Mouse (Mus musculus): ENCODE measurements around the gene Sfxn3. TPM values are rescaled to one million over a fixed set of nuclear protein-coding genes. Genes with fewer than 3 reads are reported as not detected.
A peak's percentile ranks its signal among the peaks of the same experiment; 100 is the strongest.

Sfxn3 gene
- 3.6 and 5.0 TPM in 2 replicates for total RNA-seq (2012; rRNA removed)
- 10 to 100 TPM in 1 of 2 experiments, not detected in 1; 10.6 TPM for polyA plus RNA-seq (2012; ENCODE audit: insufficient read depth in 1 of 2, insufficient read length in 2 of 2, low read depth in 1 of 2, low replicate concordance in 2 of 2, missing spikeins in 1 of 2)

- Histone ChIP-seq H3K79me2 (ENCODE audit: control insufficient read depth, insufficient read depth, low read length, poor library complexity) (no peaks in the 10 kb centered on the region), H3K9ac (ENCODE audit: control insufficient read depth, low read depth, low read length, poor library complexity, severe bottlenecking) (peak within 1 kb of the TSS; percentile 71), H3K36me3 (ENCODE audit: control insufficient read depth in 1 of 2, insufficient read depth in 2 of 2, low read length in 2 of 2) (peaks cover 0 to 5% of the 10 kb centered on the region in 2 experiments; a peak in 1 of 4 replicates), H3K4me3 (ENCODE audit: control insufficient read depth in 1 of 2, insufficient read depth in 1 of 2, low read depth in 2 of 2, low read length in 2 of 2) (peak within 1 kb of the TSS; percentile 63 to 69), H3K27ac (ENCODE audit: control insufficient read depth, low read depth, low read length) (peak within 1 kb of the TSS; percentile 94), H3K9me3 (replicated peaks; ENCODE audit: insufficient read depth, low read length) (no peaks in the 10 kb centered on the region), H3K27me3 (ENCODE audit: control insufficient read depth in 1 of 2, insufficient read depth in 2 of 2, low read length in 2 of 2) (peaks cover 0 to 4% of the 10 kb centered on the region in 2 experiments; a peak in 1 of 4 replicates), H3K4me1 (ENCODE audit: control insufficient read depth in 1 of 2, insufficient read depth in 2 of 2, low read length in 2 of 2) (peaks cover 5 to 13% of the 10 kb centered on the region in 2 experiments; a peak in 3 of 4 replicates)
- peak; percentile 96 for DNase-seq (ENCODE audit: low read depth, low spot score)
- 0 out of 2 replicates have a peak, but pooled peaks have one; percentile 27 for TF ChIP-seq USF1 (IDR thresholded peaks at IDR 0.05; ENCODE audit: low read depth, low read length)
- no peak for TF ChIP-seq ZC3H11A (IDR thresholded peaks at IDR 0.05; ENCODE audit: low read depth, low read length)
- 0 out of 2 replicates have a peak, but pooled peaks have one; percentile 34 for TF ChIP-seq MYB (IDR thresholded peaks at IDR 0.05; ENCODE audit: low read depth, low read length)
- no peak for TF ChIP-seq ZKSCAN1 (IDR thresholded peaks at IDR 0.05; ENCODE audit: low read depth, low read length)
- TF ChIP-seq RCOR1 (IDR thresholded peaks at IDR 0.05; ENCODE audit: low read depth, low read length): no peak; the same call in 1 of the 2 replicates
- TF ChIP-seq MXI1 (IDR thresholded peaks at IDR 0.05; ENCODE audit: low read depth, low read length): no peak
- 0 out of 2 replicates have a peak, but pooled peaks have one; percentile 51 for TF ChIP-seq ETS1 (IDR thresholded peaks at IDR 0.05; ENCODE audit: low read depth, low read length)
- TF ChIP-seq ZMIZ1 (IDR thresholded peaks at IDR 0.05; ENCODE audit: low read depth, low read length): no peak
- TF ChIP-seq TCF12 (IDR thresholded peaks at IDR 0.05; ENCODE audit: low read depth, low read length): peak; percentile 35; the same call in 1 of the 2 replicates
- TF ChIP-seq CHD1 (IDR thresholded peaks at IDR 0.05; ENCODE audit: low read depth, low read length): no peak
- TF ChIP-seq EP300 (IDR thresholded peaks at IDR 0.05; ENCODE audit: low read depth in 1 of 2, low read length in 2 of 2): peak in 1 of 2 experiments; percentile 35; a peak in 1 of 4 replicates
- no peak for TF ChIP-seq NRF1 (IDR thresholded peaks at IDR 0.05; ENCODE audit: insufficient read depth, low read depth, low read length, poor library complexity, severe bottlenecking)
- TF ChIP-seq MAZ (IDR thresholded peaks at IDR 0.05; ENCODE audit: low read depth, low read length): peak; percentile 93
- TF ChIP-seq MYC (IDR thresholded peaks at IDR 0.05; ENCODE audit: low read depth, low read length): peak; percentile 18; the same call in 1 of the 2 replicates
- TF ChIP-seq CHD2 (IDR thresholded peaks at IDR 0.05; ENCODE audit: low read length): no peak
- no peak for TF ChIP-seq GABPA (IDR thresholded peaks at IDR 0.05; ENCODE audit: low read depth, low read length)
- peak in 1 of 2 experiments; percentile 73; a peak in 2 of 4 replicates for TF ChIP-seq POLR2A (IDR thresholded peaks at IDR 0.05; ENCODE audit: control insufficient read depth in 1 of 2, insufficient read depth in 1 of 2, low read depth in 1 of 2, low read length in 2 of 2, poor library complexity in 1 of 2)
- no peak for TF ChIP-seq MAFK (IDR thresholded peaks at IDR 0.05; ENCODE audit: borderline replicate concordance, low read depth, low read length)
- TF ChIP-seq E2F4 (IDR thresholded peaks at IDR 0.05; ENCODE audit: borderline replicate concordance, low read depth, low read length): no peak
- no peak for TF ChIP-seq BHLHE40 (IDR thresholded peaks at IDR 0.05; ENCODE audit: borderline replicate concordance, low read depth, low read length)
- peak; percentile 48 for TF ChIP-seq NELFE (IDR thresholded peaks at IDR 0.05; ENCODE audit: low read depth, low read length)
- TF ChIP-seq USF2 (IDR thresholded peaks at IDR 0.05; ENCODE audit: borderline replicate concordance in 1 of 2, insufficient read depth in 1 of 2, low read depth in 1 of 2, low read length in 2 of 2): no peak
- TF ChIP-seq TAL1 (IDR thresholded peaks at IDR 0.05; ENCODE audit: low read length): no peak
- peak; percentile 52 for TF ChIP-seq SIN3A (IDR thresholded peaks at IDR 0.05; ENCODE audit: low read length)
- no peak for TF ChIP-seq POLR2AphosphoS2 (IDR thresholded peaks at IDR 0.05; ENCODE audit: low read length)
- no peak for TF ChIP-seq MEF2A (IDR thresholded peaks at IDR 0.05; ENCODE audit: extremely low read depth, insufficient replicate concordance, low read depth, low read length, poor library complexity, severe bottlenecking)
- TF ChIP-seq MAX (IDR thresholded peaks at IDR 0.05; ENCODE audit: low read length): peak; percentile 32
- peak; percentile 69 to 74 (median 70) for TF ChIP-seq CTCF (IDR thresholded peaks at IDR 0.05 in 2 of 3, conservative IDR thresholded peaks at IDR 0.05 in 1 of 3; ENCODE audit: control insufficient read depth in 1 of 3, insufficient read depth in 1 of 3, low read depth in 2 of 3, low read length in 3 of 3, poor library complexity in 1 of 3, severe bottlenecking in 1 of 3)
- TF ChIP-seq TBP (IDR thresholded peaks at IDR 0.05; ENCODE audit: low read depth, low read length): no peak; the same call in 1 of the 2 replicates
- TF ChIP-seq JUND (IDR thresholded peaks at IDR 0.05; ENCODE audit: low read depth, low read length): 0 out of 2 replicates have a peak, but pooled peaks have one; percentile 37
- TF ChIP-seq ZNF384 (IDR thresholded peaks at IDR 0.05; ENCODE audit: low read depth, low read length): no peak
- peak; percentile 11; the same call in 1 of the 2 replicates for TF ChIP-seq SMC3 (IDR thresholded peaks at IDR 0.05; ENCODE audit: low read depth, low read length)
- TF ChIP-seq HCFC1 (IDR thresholded peaks at IDR 0.05; ENCODE audit: low read depth, low read length): peak; percentile 54
- no peak for TF ChIP-seq ELF1 (IDR thresholded peaks at IDR 0.05; ENCODE audit: low read depth, low read length)
- TF ChIP-seq POLR2AphosphoS5 (IDR thresholded peaks at IDR 0.05; ENCODE audit: borderline replicate concordance, low read depth, low read length): no peak
- TF ChIP-seq RAD21 (IDR thresholded peaks at IDR 0.05; ENCODE audit: low read depth, low read length): peak; percentile 21; the same call in 1 of the 2 replicates
These were observed at the start of gene Sfxn3 for GRCm38 (mm10) chr19:45047417-45047934. Gene Sfxn3 (plus strand): TSS chr19:45047503.

Measured in MEL (cell line).